Mouse (Mus musculus): ENCODE results near the gene Ank3. TPM values are rescaled to one million over a fixed set of nuclear protein-coding genes. Genes with fewer than 3 reads are reported as not detected.
"Not testable (repeated sequence)": the region's sequence is repeated elsewhere in the genome, so short reads cannot be mapped to it uniquely, and the experiment has no call there.

Gene Ank3
- total RNA-seq (2021): 10 to 100 TPM; 58.0 to 76.6 TPM

- DNase-seq: peak; percentile 26 to 28
- intact Hi-C loops (cut with DNase I): no loop called here
Observed at GRCm38 (mm10) chr10:69398763-69399590, at the start of gene Ank3. TSS of gene Ank3 (plus strand) at chr10:69398773.

GRCm38 (mm10) chr10:69351071-69351841 is 47.3 kb upstream of the Ank3 start:
- peak; percentile 60 to 64 for DNase-seq
- intact Hi-C loops (cut with DNase I): no loop called here

GRCm38 (mm10) chr10:69351842-69352211 is 46.7 kb upstream of the Ank3 start:
- DNase-seq: no peak
- intact Hi-C loops (cut with DNase I): no loop called here

- intact Hi-C loops (cut with DNase I): no loop called here
- peak; percentile 99 for DNase-seq
Observed at GRCm38 (mm10) chr10:69352212-69353085, 46.1 kb upstream of the Ank3 start, which contains the start of gene Cdk1. TSS of gene Cdk1 (minus strand) at chr10:69352938.

DNA sequence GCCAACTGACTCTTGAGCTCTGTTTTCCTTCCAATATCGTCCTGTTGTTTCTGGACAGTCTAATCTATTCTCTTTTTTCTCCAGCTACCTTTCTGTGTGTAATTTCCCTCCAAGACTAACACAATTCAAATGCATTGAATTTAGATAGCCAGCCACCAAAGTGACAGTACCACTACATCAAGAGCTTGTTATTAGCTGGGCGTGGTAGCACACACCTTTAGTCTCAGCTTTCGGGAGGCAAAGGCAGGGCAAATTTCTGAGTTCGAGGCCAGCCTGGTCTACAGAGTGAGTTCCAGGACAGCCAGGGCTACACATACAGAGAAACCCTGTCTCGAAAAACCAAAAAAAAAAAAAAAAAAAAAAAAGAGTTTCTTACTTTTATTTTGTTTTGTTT is 45.5 kb upstream of the Ank3 start:
- DNase-seq; intact Hi-C loops (cut with DNase I): not testable (repeated sequence)

DNA sequence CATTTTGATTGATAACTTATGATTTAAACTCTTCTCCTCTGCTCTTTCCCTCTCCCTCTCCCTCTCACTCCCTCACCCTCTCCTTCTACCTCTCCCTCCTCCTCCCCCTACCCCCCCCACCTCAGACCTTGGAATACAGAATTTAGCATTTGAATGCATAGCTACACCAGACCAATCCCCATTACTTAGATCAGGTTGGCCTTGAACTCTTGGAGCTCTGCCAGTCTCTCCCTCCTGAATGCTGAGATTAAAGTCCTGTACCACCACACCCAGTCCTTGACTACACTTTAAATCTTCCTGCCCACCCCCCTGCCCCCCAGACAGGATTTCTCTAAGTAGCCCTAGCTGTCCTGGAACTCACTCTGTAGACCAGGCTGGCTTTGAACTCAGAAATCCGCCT is 38.9 kb upstream of the Ank3 start:
- intact Hi-C loops (cut with DNase I): no loop called here
- DNase-seq: no peak

DNA sequence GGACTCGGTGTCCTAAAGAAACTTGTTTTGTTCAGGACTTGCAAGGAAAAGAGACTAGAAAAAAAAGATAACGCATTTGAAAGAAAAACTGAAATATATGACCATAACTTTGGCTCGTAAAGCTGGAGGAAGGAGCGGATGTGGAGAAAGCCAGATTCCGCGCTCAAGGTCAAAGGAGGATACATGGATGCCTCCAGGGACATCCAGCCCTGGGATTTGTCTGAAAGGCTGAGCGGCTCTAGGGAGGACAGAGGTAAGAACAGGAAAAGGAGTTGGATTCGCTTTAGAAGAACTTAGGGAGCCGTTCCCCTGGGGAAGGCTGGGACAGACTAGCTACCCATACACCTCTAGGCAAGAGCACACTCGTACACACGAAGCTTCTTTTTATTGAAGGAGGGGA is 32.4 kb upstream of the Ank3 start:
- DNase-seq: peak; percentile 27 to 33
- intact Hi-C loops (cut with DNase I): loop anchor here (5.0 kb wide), 1 partner anchor 286 kb away; no protein-coding TSS in a partner anchor

DNA sequence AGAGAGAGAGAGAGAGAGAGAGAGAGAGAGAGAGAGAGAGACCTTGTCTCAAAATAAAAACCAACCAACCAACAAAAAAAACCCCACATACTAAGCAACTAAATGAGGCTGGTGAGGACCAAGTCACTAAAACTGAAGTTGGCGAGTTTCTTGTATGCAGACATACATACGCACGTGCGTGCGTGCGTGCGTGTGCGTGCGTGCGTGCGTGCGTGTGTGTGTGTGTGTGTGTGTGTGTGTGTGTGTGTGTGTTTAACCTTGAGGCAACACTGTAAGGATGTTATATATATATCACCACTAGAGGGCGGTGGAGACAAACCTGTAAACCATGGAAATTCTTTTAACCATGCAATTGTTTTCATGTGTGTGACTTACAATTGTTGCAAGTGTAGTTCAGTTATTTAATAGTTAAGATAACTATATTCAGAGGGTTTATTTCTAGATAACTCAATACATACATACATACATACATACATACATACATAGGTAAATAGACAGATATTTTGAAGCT is 31.6 kb upstream of the Ank3 start:
- DNase-seq: no peak
- intact Hi-C loops (cut with DNase I): loop anchor here (5.0 kb wide), 1 partner anchor 285 kb away; no protein-coding TSS in a partner anchor

DNA sequence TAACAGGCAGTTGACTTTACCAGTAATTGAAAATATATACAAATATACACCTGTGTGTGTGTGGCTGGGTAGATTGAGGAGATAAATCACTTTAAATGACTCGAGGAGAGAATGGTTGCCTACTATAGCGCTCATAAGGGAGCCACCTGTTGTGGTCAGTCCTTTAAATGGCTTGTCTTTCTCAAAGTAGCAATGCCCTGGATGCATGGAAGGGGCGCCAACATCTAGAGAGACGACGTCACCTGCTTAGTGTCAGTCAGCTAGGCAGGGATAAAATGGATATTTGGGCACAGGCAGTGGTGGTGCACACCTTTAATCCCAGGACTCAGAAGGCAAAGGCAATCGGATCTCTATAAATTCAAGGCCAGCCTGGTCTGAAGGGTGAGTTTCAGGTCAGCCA is 29.3 kb upstream of the Ank3 start:
- no peak for DNase-seq
- intact Hi-C loops (cut with DNase I): loop anchor here (5.0 kb wide), 1 partner anchor 283 kb away; no protein-coding TSS in a partner anchor

DNA sequence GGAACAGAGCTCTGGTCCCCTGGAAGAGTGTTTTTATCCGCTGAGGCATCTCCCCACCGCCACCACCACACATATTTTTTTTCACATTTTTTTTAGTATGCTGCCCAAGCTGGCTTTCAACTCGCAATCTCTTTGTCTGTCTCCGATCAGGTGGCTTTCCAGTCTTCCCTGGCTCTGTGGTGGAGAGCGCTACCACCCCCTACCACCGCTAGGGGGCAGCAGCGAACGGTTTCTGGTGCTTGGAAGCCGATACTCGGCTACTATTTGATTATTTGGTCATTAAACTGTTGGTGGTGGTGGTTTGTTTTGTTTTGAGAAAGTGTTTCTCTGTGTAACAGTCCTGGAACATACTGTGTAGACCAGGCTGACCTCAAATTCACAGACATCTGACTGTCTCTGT is 27.1 kb upstream of the Ank3 start:
- intact Hi-C loops (cut with DNase I): no loop called here
- peak in 1 of 2 experiments; percentile 42 for DNase-seq

DNA sequence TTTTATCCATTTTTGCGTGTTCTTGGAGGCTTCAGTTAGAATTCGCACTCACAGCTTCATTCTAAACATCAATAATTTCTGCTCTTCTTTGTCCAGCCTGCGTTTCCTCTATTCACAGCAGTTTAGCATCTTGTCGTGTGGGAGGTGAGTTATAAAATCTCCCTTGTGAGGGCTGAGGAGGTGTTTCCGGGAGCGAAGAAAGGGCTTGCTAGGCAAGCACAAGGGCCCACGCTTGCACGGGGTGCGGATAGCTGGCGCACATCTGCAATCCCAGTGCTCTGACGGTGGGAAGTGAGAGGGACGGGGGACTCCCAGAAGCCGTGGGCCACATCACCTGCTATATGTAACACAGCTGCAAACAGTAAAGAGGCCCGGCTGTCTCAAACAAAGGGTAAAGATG is 26.5 kb upstream of the Ank3 start:
- no peak for DNase-seq
- intact Hi-C loops (cut with DNase I): no loop called here

GRCm38 (mm10) chr10:69373796-69374550 is 24.6 kb upstream of the Ank3 start:
- no peak for DNase-seq
- intact Hi-C loops (cut with DNase I): no loop called here

GRCm38 (mm10) chr10:69375154-69375553 is 23.4 kb upstream of the Ank3 start:
- DNase-seq: no peak
- intact Hi-C loops (cut with DNase I): no loop called here

DNA sequence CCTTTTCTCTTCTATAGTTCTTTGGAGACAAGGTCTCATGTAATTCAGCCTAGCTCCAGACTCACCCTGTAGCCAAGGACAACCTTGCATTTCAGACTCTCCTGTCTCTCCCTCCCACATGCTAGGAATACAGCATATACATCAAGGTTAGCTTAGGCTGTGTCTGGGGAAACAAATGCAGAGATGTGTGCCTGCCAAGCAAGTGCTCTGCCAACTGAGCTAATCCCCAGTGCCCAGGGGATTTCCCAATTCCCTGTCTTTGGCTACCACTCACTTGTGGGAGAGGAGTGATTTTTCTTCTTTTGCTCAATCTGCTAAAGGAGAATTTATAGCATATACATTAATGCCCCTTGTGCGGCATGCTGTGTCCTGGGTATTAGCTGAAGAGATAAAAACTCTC is 15.4 kb upstream of the Ank3 start:
- DNase-seq: no peak
- intact Hi-C loops (cut with DNase I): no loop called here

DNA sequence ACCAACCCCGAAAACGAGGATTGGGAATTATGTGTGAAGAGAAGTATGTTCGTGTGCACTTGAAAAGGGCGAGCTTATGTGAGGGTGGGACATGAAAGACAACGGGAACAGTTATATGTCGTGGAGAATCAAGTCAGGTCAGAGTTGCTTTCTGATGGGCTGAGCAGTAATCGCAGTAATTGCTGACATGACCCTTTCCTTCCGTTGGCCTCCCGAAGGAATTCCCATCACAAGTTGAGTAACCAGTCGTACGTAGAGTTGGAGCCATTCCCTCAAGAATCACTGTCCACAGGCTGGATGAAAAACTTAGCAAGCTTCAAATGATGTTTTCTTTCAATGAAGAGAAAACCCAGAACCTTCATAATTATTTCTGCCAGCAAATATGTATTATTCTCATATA is 13.9 kb upstream of the Ank3 start:
- intact Hi-C loops (cut with DNase I): no loop called here
- DNase-seq: no peak

DNA sequence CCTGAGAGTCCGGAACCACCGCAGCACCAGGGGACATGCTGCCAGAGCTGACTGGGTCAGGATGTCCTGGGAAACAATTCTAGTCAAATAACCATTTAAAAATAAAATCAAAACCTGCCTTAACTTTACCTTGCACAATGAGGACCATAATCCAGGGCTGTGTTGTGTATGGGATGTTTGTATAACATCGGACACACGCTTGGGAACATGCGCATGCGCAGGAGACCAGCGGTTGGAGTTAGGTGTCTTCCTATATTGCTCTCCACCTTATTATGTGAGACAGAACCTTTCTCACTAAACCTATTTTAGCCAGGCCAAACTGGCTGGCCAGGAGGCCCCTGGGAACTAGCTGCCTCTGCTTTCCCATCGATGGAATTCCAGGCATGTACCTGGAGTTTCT is 13.4 kb upstream of the Ank3 start:
- intact Hi-C loops (cut with DNase I): no loop called here
- DNase-seq: no peak

DNA sequence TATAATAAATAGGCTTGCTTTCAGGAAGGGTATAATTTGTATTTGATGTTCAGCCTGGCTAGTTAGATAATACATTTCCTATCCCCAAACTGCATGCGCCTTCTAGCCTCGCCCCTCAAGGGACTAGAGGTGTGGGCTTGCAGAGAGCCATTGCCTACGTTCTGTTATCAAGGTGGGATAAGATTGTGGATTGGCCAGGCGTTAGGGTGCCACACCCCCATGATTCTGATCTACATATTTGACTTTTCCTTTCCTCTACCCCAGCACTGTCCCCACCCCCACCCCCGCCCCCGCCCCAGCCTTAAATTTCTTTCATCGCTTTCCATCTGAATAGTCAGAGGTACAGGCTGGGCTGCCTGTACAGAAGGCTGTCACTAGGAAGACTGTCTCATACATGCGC is 11.8 kb upstream of the Ank3 start:
- DNase-seq: no peak
- intact Hi-C loops (cut with DNase I): no loop called here

DNA sequence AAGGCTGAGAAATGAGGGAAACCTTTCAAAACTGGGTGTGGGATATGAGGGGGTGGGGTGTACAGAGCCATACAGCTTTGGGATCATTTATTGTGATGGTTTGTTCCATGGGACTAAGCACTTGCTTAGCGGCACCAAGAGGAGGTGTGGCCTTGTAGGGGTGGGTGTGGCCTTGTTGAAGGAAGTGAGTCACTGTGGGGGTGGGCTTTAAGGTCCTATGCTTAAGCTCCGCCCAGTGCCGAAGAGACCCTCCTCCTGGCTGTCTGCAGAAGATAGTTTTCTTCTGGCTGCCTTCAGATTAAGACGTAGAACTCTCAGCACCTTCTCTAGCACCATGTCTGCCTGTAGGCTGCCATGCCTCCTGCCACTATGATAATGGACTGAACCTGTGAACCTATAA is 9.1 kb upstream of the Ank3 start:
- intact Hi-C loops (cut with DNase I): no loop called here
- DNase-seq: no peak

DNA sequence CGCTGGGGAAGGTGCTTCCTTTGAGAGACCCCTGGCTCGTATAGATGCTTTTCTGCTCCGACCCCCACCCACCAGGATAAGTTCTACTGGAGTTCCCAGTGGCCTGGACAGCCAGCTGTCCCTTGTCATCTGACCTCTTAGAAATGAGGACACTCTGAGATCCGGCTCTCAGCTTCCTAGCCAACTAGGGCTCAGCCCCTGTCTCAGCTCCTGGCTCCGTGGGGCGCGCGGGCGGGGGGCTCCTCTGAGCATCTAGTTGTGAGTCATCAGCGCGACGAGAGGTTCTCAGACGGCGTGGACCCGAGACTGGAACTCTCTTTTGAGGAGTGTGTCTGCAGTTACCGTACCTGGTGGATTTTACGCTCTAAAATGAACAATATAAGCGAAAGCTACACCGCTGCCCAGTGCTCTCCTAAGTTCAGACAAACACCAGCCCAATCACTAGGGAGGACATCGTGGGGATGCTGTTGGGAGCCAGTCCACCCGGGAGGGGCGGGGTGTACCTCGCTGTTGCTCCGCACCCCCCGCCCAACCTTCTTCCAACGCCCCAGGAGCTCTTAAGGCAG is 293 bp upstream of the Ank3 start:
- peak; percentile 40 to 41 for DNase-seq
- intact Hi-C loops (cut with DNase I): no loop called here
